Mouse (Mus musculus) macrophage (primary cell): ENCODE measurements around the gene Mpeg1. TPM values are rescaled to one million over a fixed set of nuclear protein-coding genes. Genes with fewer than 3 reads are reported as not detected.

Experiments
- H3K27ac ChIP-seq: fragments of 350-480 bp; formaldehyde crosslinking; 2 replicates; pipeline ENCODE4 v1.9.0; 2021
- H3K36me3 ChIP-seq: fragments of 350-480 bp; formaldehyde crosslinking; 2 replicates; pipeline ENCODE4 v1.9.0; 2021; ENCODE audit errors: inconsistent target
- H3K4me3 ChIP-seq: fragments of 350-480 bp; formaldehyde crosslinking; 2 replicates; pipeline ENCODE4 v1.9.0; 2021; ENCODE audit errors: inconsistent target
- H3K79me2 ChIP-seq: fragments of 350-480 bp; formaldehyde crosslinking; 2 replicates; pipeline ENCODE4 v1.9.0; 2021; ENCODE audit errors: inconsistent target
- WGBS: methylation state at CpG from one replicate; pipeline ENCODE4 v1.1.7; 2026; ENCODE audit warnings: inconsistent platforms; ENCODE audit not compliant: missing documents; 5-methylcytosine and 5-hydroxymethylcytosine counted together
- polyA plus RNA-seq: library from polyadenylated mRNA; stranded (reverse); fragments of 250-400 nt; gene quantifications from 3 replicates; pipeline ENCODE4 v1.2.4, GENCODE M21; 2018; ENCODE audit warnings: inconsistent platforms

Gene Mpeg1
- polyA plus RNA-seq, 1 experiment from 2014 or later, result 2,766 TPM

- Histone ChIP-seq H3K27ac (peak overlapping the region; percentile 99), H3K4me3 (no peak overlapping the region), H3K36me3 (no peaks in the 10 kb centered on the region), H3K79me2 (peaks cover 29% of the 10 kb centered on the region; the same call in 1 of the 2 replicates)
- 5% methylated on average over 3 of the region's 3 CpGs for WGBS
These were observed 15.6 kb upstream of the Mpeg1 start for GRCm38 (mm10) chr19:12445014-12445413.

- WGBS, result 8% methylated on average over 12 of the region's 12 CpGs
- Histone ChIP-seq H3K79me2 (peaks cover 43% of the 10 kb centered on the region), H3K27ac (peak overlapping the region; percentile 89), H3K4me3 (peak overlapping the region; percentile 3; the same call in 1 of the 2 replicates), H3K36me3 (no peaks in the 10 kb centered on the region)
These were observed 3.0 kb upstream of the Mpeg1 start for GRCm38 (mm10) chr19:12457401-12458066.

DNA sequence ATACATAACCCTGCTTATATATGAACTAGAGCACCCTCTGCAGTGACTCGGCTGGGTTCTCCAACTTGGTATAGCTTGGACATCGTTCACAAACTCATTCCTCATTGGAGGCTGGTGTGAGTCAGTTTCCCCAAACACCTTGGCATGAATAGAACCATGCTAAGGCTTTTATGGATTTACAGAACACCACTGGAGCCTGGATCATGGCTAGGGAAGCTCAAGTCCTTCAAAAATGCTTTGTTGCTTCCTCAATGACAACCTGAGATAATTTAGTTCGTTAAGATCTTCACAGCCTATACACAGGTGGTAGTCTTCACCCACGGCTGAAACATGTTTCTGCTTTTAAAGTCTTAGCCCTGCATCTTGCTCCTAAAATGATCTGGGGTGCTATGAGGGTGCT, 1.1 kb upstream of the Mpeg1 start:
- Histone ChIP-seq H3K27ac (peak overlapping the region; percentile 99), H3K4me3 (no peak overlapping the region), H3K79me2 (peaks cover 63% of the 10 kb centered on the region), H3K36me3 (no peaks in the 10 kb centered on the region)
- 88% methylated on average over 4 of the region's 4 CpGs for WGBS

DNA sequence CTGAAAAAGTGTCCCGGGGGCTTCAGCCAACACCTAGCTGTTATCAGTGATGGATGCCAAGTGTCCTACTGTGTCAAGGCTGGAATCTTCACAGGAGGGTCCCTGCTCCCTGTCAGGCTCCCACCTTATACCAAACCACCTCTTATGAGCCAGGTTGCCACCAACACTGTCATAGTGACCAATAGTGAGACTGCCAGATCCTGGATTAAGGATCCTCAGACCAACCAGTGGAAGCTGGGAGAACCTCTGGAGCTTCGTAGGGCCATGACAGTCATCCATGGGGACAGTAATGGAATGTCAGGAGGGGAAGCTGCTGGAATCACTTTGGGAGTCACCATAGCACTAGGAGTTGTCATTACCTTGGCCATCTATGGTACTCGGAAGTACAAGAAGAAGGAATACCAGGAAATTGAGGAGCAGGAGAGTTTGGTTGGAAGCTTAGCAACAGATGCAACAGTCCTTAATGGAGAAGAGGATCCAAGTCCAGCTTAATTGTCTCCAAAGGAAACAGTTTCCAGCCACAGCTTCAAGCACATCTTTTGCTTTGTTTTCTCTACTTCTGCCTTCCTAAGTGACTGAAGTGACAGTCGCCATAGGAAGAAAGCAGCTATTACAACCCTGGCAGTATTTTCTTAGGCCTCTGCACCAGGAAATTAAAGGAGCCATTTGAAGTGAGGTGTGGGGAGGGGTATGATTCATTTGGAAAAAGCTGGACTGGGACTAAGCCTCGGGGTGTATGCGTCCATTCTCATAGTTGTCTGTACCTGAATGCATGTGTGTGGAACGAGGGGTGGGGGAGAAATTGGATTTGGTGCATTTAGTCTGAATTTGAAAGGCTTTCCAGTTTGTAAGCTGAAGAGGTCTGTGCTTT, 2.5 kb downstream of the Mpeg1 start:
- H3K27ac ChIP-seq, result peak overlapping the region; percentile 99
- peak overlapping the region; percentile 72 for H3K4me3 ChIP-seq
- peaks cover 94% of the 10 kb centered on the region for H3K79me2 ChIP-seq
- H3K36me3 ChIP-seq, result no peaks in the 10 kb centered on the region; the same call in 1 of the 2 replicates
- WGBS, result 42% methylated on average over 7 of the region's 7 CpGs

GRCm38 (mm10) chr19:12463722-12464035, 3.1 kb downstream of the Mpeg1 start:
- H3K79me2 ChIP-seq, result peaks cover 94% of the 10 kb centered on the region
- H3K36me3 ChIP-seq, result no peaks in the 10 kb centered on the region; the same call in 1 of the 2 replicates
- peak overlapping the region; percentile 99 for H3K27ac ChIP-seq
- WGBS, result 0% methylated on average over 1 of the region's 1 CpGs
- H3K4me3 ChIP-seq, result peak overlapping the region; percentile 72

DNA sequence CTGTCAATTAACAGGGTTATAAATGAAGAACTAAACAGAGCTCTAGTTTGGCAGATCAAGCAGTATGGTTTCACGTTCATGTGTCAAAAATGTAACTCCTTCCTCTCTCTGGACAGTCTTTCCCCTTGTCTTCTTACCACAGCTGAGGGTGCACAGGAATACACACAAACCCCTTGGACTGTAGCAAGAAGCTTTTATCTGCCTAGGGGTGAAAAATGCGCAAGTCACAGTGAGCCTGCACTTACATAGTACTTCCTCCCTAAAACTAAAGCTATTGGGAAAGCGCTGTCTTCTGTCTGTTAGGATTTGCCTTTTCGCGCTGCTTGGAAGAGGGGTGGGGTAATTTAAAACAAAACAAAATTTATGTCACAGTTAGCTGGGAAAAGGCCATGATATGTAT, 3.5 kb downstream of the Mpeg1 start:
- H3K79me2 ChIP-seq, result peaks cover 93% of the 10 kb centered on the region
- H3K36me3 ChIP-seq, result no peaks in the 10 kb centered on the region; the same call in 1 of the 2 replicates
- 0% methylated on average over 2 of the region's 5 CpGs for WGBS
- peak overlapping the region; percentile 72 for H3K4me3 ChIP-seq
- peak overlapping the region; percentile 99 for H3K27ac ChIP-seq

- WGBS, result 6% methylated on average over 4 of the region's 4 CpGs
- peak overlapping the region; percentile 72 for H3K4me3 ChIP-seq
- H3K27ac ChIP-seq, result peak overlapping the region; percentile 99
- no peaks in the 10 kb centered on the region; the same call in 1 of the 2 replicates for H3K36me3 ChIP-seq
- peaks cover 93% of the 10 kb centered on the region for H3K79me2 ChIP-seq
These were observed 4.1 kb downstream of the Mpeg1 start for GRCm38 (mm10) chr19:12464674-12465073.

DNA sequence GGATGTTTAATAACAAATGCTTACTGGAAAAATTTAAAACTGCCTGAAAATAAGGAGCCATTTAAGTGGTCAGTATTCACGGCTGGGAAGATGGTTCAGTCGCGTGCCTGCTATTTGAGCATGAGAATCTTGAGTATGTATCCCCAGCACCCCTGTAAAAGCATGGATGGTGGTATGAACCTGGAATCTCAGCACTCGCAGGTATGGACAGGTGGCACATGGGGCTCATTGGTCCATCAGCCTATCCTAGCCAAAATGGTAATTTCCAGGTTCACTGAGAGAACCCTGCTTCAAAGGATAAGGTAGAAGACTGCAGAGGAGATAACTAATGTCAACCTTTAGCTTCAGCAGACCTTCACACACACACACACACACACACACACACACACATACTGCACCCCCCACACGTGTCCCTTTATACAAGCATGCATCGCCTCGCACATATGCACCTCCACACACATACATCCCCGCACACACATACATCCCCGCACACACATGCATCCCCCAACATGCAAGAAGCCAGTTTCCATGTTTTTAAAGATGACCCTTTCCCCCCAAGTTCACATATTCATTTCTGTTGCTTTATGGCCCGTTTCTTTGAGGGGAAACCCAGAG, 5.1 kb downstream of the Mpeg1 start:
- WGBS, result 77% methylated on average over 10 of the region's 10 CpGs
- peaks cover 95% of the 10 kb centered on the region for H3K79me2 ChIP-seq
- H3K36me3 ChIP-seq, result no peaks in the 10 kb centered on the region; the same call in 1 of the 2 replicates
- peak overlapping the region; percentile 72 for H3K4me3 ChIP-seq
- H3K27ac ChIP-seq, result peak overlapping the region; percentile 99

DNA sequence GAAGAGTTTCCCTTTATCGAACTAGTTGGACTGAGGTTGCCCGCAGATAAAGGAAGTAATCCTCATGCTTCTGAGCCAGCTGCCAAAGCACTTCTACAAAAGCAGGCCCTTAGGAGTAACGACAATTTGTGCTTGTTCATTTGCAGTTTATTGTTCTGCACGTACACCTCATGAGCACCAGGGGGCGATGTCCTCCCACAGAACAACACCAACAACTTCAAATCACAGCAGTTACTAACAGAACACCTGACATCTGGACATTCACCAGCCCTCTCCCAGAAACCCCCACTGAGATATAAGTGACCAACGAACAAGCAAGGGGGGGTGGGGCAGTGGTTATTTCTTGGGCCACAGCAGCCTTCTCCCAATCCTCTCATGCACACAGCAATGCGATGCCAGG, 5.6 kb downstream of the Mpeg1 start:
- H3K79me2 ChIP-seq, result peaks cover 97% of the 10 kb centered on the region
- no peaks in the 10 kb centered on the region; the same call in 1 of the 2 replicates for H3K36me3 ChIP-seq
- 3% methylated on average over 6 of the region's 7 CpGs for WGBS
- H3K27ac ChIP-seq, result peak overlapping the region; percentile 99
- no peak overlapping the region for H3K4me3 ChIP-seq

DNA sequence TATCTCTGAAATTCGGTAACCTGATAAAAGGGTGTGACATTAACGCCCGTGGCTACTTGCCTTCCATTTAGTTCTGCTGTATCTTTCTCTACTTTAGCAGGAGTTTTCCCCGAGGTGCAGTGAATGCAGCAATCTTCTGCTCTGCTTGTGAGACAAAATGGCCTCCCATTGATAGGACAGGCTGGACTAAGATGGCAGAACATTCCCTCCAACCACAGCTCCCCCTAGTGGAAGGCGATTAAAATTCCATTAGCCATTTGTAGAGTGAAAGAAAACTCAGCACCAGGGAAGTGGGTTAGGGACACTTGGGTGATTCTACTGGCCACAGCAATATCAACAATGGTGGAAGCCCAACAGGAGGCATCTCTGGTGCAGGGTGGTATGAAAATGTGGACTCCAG, 6.9 kb downstream of the Mpeg1 start:
- H3K4me3 ChIP-seq, result no peak overlapping the region
- H3K27ac ChIP-seq, result peak overlapping the region; percentile 99; the same call in 1 of the 2 replicates
- H3K79me2 ChIP-seq, result peaks cover 87% of the 10 kb centered on the region
- no peaks in the 10 kb centered on the region; the same call in 1 of the 2 replicates for H3K36me3 ChIP-seq
- WGBS, result 80% methylated on average over 5 of the region's 5 CpGs

- H3K79me2 ChIP-seq, result peaks cover 61% of the 10 kb centered on the region
- no peak overlapping the region for H3K4me3 ChIP-seq
- H3K27ac ChIP-seq, result peak overlapping the region; percentile 55
- H3K36me3 ChIP-seq, result no peaks in the 10 kb centered on the region
- WGBS, result 33% methylated on average over 2 of the region's 3 CpGs
These were observed 11.3 kb downstream of the Mpeg1 start for GRCm38 (mm10) chr19:12471866-12472265.

DNA sequence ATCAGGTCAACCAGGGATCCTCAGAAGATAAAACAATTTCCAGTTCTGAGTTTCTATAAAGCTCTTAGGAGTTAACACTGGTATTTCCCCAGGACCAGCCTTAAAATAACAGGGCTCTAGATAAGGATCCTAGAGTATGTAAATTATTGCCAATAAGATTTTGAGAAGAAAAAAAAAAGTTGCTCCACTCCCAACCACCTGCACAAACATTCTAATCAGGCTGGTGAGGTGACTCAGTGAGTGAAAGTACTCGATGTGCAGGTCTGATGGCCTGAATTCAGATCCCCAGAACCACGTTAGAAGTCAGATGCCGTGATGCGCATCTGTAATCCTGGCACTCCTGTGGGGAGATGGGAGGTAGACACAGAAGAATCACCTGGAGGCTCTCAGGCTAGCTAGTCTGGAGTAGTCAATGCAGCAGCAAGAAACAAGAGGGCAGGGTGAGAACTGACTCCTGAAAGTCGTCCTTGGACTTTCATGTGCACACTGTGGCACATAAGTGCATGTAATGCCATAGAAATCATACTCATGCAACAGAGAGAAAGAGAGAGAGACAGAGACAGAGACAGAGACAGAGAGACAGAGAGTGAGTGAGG, 11.9 kb downstream of the Mpeg1 start:
- Histone ChIP-seq H3K27ac (peak overlapping the region; percentile 55), H3K4me3 (no peak overlapping the region), H3K36me3 (no peaks in the 10 kb centered on the region), H3K79me2 (peaks cover 55% of the 10 kb centered on the region; the same call in 1 of the 2 replicates)
- 78% methylated on average over 5 of the region's 5 CpGs for WGBS

- H3K4me3 ChIP-seq, result no peak overlapping the region
- peak overlapping the region; percentile 55 for H3K27ac ChIP-seq
- peaks cover 49% of the 10 kb centered on the region; the same call in 1 of the 2 replicates for H3K79me2 ChIP-seq
- no peaks in the 10 kb centered on the region for H3K36me3 ChIP-seq
- WGBS, result 68% methylated on average over 4 of the region's 4 CpGs
These were observed 12.6 kb downstream of the Mpeg1 start for GRCm38 (mm10) chr19:12473201-12473641.

DNA sequence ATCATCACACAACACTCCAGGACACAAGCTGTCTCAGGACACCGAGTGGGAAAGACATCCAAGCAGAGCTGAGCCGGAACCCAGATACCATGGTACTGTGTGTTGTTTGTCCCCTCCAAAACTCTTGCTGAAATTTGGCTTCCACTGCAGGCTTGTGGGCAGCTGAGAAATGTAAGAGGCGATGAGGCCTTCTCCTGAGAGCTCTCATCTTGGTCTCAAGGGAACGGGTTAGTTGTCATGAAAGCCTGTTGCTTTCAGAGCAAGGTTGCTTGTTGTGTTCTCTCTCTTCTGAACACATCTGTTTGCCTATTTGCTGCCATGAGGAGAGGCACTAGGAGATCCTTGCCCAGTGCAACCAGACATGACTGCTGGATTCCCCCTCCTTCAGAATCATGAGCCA, 13.4 kb downstream of the Mpeg1 start:
- peaks cover 42% of the 10 kb centered on the region; the same call in 1 of the 2 replicates for H3K79me2 ChIP-seq
- WGBS, result 97% methylated on average over 4 of the region's 4 CpGs
- no peak overlapping the region for H3K4me3 ChIP-seq
- H3K36me3 ChIP-seq, result no peaks in the 10 kb centered on the region
- peak overlapping the region; percentile 55 for H3K27ac ChIP-seq
